Mouse (Mus musculus): ENCODE measurements around the gene Mmp24.

Gene Mmp24

GRCm38 (mm10) chr2:155775685-155776263, 632 bp downstream of the Mmp24 start:
- peak in 1 of 2 experiments; percentile 45 for DNase-seq (ENCODE audit: low spot score in 2 of 2)

- no peak for DNase-seq (ENCODE audit: low spot score in 2 of 2)
Observed at GRCm38 (mm10) chr2:155776824-155777687, 1.9 kb downstream of the Mmp24 start.

- no peak for DNase-seq (ENCODE audit: low spot score in 2 of 2)
Observed at GRCm38 (mm10) chr2:155777688-155777985, 2.5 kb downstream of the Mmp24 start.

GRCm38 (mm10) chr2:155778004-155778403, 2.9 kb downstream of the Mmp24 start:
- no peak for DNase-seq (ENCODE audit: low spot score in 2 of 2)

GRCm38 (mm10) chr2:155779066-155779465, 3.9 kb downstream of the Mmp24 start:
- DNase-seq (ENCODE audit: low spot score in 2 of 2) = no peak

- DNase-seq (ENCODE audit: low spot score in 2 of 2) = no peak
Observed at GRCm38 (mm10) chr2:155779506-155779905, 4.4 kb downstream of the Mmp24 start.

- no peak for DNase-seq (ENCODE audit: low spot score in 2 of 2)
Observed at GRCm38 (mm10) chr2:155784534-155784933, 9.4 kb downstream of the Mmp24 start.

GRCm38 (mm10) chr2:155786905-155787304, 11.8 kb downstream of the Mmp24 start:
- DNase-seq (ENCODE audit: low spot score in 2 of 2) = no peak

- DNase-seq (ENCODE audit: low spot score in 2 of 2) = no peak
Observed at GRCm38 (mm10) chr2:155787949-155788931, 13.1 kb downstream of the Mmp24 start.

GRCm38 (mm10) chr2:155792899-155793298, 17.8 kb downstream of the Mmp24 start:
- no peak for DNase-seq (ENCODE audit: low spot score in 2 of 2)

- DNase-seq (ENCODE audit: low spot score in 2 of 2) = no peak
Observed at GRCm38 (mm10) chr2:155794674-155795445, 19.7 kb downstream of the Mmp24 start.

GRCm38 (mm10) chr2:155798613-155799012, 23.5 kb downstream of the Mmp24 start:
- no peak for DNase-seq (ENCODE audit: low spot score in 2 of 2)

GRCm38 (mm10) chr2:155802761-155803160, 27.6 kb downstream of the Mmp24 start:
- DNase-seq (ENCODE audit: low spot score in 2 of 2) = no peak

- DNase-seq (ENCODE audit: low spot score in 2 of 2) = no peak
Observed at GRCm38 (mm10) chr2:155804053-155804452, 28.9 kb downstream of the Mmp24 start.

GRCm38 (mm10) chr2:155805231-155805924, 30.2 kb downstream of the Mmp24 start:
- DNase-seq (ENCODE audit: low spot score in 2 of 2) = peak in 1 of 2 experiments; percentile 6

GRCm38 (mm10) chr2:155805925-155806255, 30.7 kb downstream of the Mmp24 start:
- no peak for DNase-seq (ENCODE audit: low spot score in 2 of 2)

GRCm38 (mm10) chr2:155806548-155806947, 31.4 kb downstream of the Mmp24 start:
- no peak for DNase-seq (ENCODE audit: low spot score in 2 of 2)

- no peak for DNase-seq (ENCODE audit: low spot score in 2 of 2)
Observed at GRCm38 (mm10) chr2:155807408-155807807, 32.3 kb downstream of the Mmp24 start.

- DNase-seq (ENCODE audit: low spot score in 2 of 2) = no peak
Observed at GRCm38 (mm10) chr2:155809620-155810019, 34.5 kb downstream of the Mmp24 start.

- peak; percentile 63 to 66 for DNase-seq (ENCODE audit: low spot score in 2 of 2)
Observed at GRCm38 (mm10) chr2:155811821-155812396, 36.8 kb downstream of the Mmp24 start.

GRCm38 (mm10) chr2:155812637-155813036, 37.5 kb downstream of the Mmp24 start:
- DNase-seq (ENCODE audit: low spot score in 2 of 2) = no peak

All from frontal cortex, postnatal 10 days (tissue).